ENCODE assay signal across 16 mouse cellular contexts in the genomic region with DNA sequence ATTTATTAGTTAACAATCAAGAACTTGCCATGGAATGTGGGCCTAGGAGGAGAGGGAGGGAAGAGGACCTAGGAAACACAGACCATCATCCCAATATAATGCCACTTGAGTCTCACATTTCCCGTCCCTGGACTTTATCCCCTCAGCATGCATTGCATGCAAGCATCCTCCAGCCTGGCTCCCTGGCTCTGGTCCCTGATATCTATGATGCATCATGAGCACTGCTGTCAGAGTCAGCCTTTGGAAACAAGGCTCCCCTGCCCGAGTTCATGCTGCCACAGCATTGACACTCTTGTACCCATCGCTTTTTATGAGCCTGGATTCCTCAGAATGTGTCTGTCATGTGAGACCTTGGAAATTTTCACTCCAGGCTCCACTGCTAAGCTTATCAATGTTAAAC. TPM values are rescaled to one million over a fixed set of nuclear protein-coding genes. Genes with fewer than 3 reads are reported as not detected.
"Had no signal": no experiment of that assay in that cellular context is flagged by ENCODE, and none has a peak within 500 bp of the region (broad histone marks: within the 10 kb centered on the region; RNA-seq: fewer than 3 reads in every experiment).

No protein-coding gene starts in this region.

- DNase-seq: liver; liver, embryonic 13.5 days; liver, postnatal 0 days; lung, adult 18-20 months; lung, adult 2 months; lung, embryonic 14.5 days; lung, postnatal 10 days; lung, postnatal 14 days; lung, postnatal 36 days; lung, postnatal 4 days; midbrain, embryonic 14.5 days had no signal

RNA-seq across cellular contexts. Expression of a gene that starts 43.4 kb away (rescaled TPM):
- total RNA-seq: liver, adult 2 months; megakaryocyte progenitor cell, adult 5-6 weeks; megakaryocyte, adult 5-6 weeks; megakaryocyte-erythroid progenitor cell, adult 5-6 weeks; monocyte, adult 5-6 weeks had no signal
